Comparison of ENCODE assay signal across 19 mouse cellular contexts in genomic region chr16:32593283-32593805, GRCm38 (mm10). TPM values are rescaled to one million over a fixed set of nuclear protein-coding genes. Genes with fewer than 3 reads are reported as not detected.
DNase-seq lines count a peak whose midpoint lies in the region; ATAC-seq and TF ChIP-seq lines count a peak whose summit lies in the region.
"Had no signal": no experiment of that assay in that cellular context is flagged by ENCODE, and none has a peak within 500 bp of the region (broad histone marks: within the 10 kb centered on the region; RNA-seq: fewer than 3 reads in every experiment).

No protein-coding gene starts in this region.

- ATAC-seq in heart, embryonic 16.5 days (replicated peaks; ENCODE audit: extremely low read depth, insufficient read depth, low FRiP score) = no peak
- no peak for ATAC-seq in heart, embryonic 12.5 days (ENCODE audit: insufficient number of reproducible peaks, low FRiP score)
- ATAC-seq in lung, postnatal 0 days = peak; percentile 33
- ATAC-seq: forebrain, embryonic 13.5 days; forebrain, postnatal 0 days; hindbrain, embryonic 16.5 days had no signal

- 79% methylated on average over 5 of the region's 5 CpGs for WGBS in heart, embryonic 16.5 days
- 90% methylated on average over 5 of the region's 5 CpGs for WGBS in heart, embryonic 12.5 days
- 70% methylated on average over 5 of the region's 5 CpGs for WGBS in lung, postnatal 0 days
- 74% methylated on average over 5 of the region's 5 CpGs for WGBS in lung, adult 2 months
- 73% methylated on average over 5 of the region's 5 CpGs for WGBS in thymus, adult 2 months

- H3K4me3 ChIP-seq in heart, embryonic 16.5 days (ENCODE audit: low read length) = no peak overlapping the region
- H3K4me3 ChIP-seq in heart, embryonic 12.5 days = no peak overlapping the region
- no peak overlapping the region for H3K4me3 ChIP-seq in lung, postnatal 0 days (ENCODE audit: low read depth, low read length)
- no peak overlapping the region for H3K4me3 ChIP-seq in lung, adult 2 months (replicated peaks; ENCODE audit: extremely low read depth, low read depth, low read length)
- H3K4me3 ChIP-seq in thymus, adult 2 months (ENCODE audit: control insufficient read depth, insufficient read depth, low read length) = no peak overlapping the region
- H3K4me3 ChIP-seq: embryonic facial prominence, embryonic 10.5 days; forebrain, embryonic 13.5 days; gastrocnemius, adult 2 months; hindbrain, embryonic 12.5 days had no signal

- no peak for TF ChIP-seq POLR2A in lung, adult 2 months (IDR thresholded peaks at IDR 0.05; ENCODE audit: borderline replicate concordance, extremely low read depth, low read depth, low read length)
- TF ChIP-seq POLR2A in thymus, adult 2 months (IDR thresholded peaks at IDR 0.05; ENCODE audit: control insufficient read depth, extremely low read depth, insufficient read depth, low read length, poor library complexity) = no peak

- H3K4me2 ChIP-seq in heart, embryonic 16.5 days (ENCODE audit: low read depth, low read length) = no peak overlapping the region
- no peak overlapping the region for H3K4me2 ChIP-seq in heart, embryonic 12.5 days
- no peak overlapping the region for H3K4me2 ChIP-seq in lung, postnatal 0 days (replicated peaks; ENCODE audit: low read depth, low read length)
- H3K4me2 ChIP-seq: forebrain, embryonic 13.5 days; hindbrain, embryonic 12.5 days had no signal

- TF ChIP-seq EP300 in lung, postnatal 0 days (IDR thresholded peaks at IDR 0.05) = no peak

- H3K4me1 ChIP-seq in heart, embryonic 16.5 days (ENCODE audit: control insufficient read depth, insufficient read depth, low read length) = peaks cover 6% of the 10 kb centered on the region
- H3K4me1 ChIP-seq in heart, embryonic 12.5 days (replicated peaks) = peaks cover 7% of the 10 kb centered on the region
- H3K4me1 ChIP-seq in lung, postnatal 0 days (ENCODE audit: insufficient read depth, low read depth, low read length) = no peaks in the 10 kb centered on the region
- H3K4me1 ChIP-seq in lung, adult 2 months (ENCODE audit: control insufficient read depth, insufficient read depth, low read length) = peaks cover 2% of the 10 kb centered on the region; the same call in 1 of the 2 replicates
- H3K4me1 ChIP-seq in thymus, adult 2 months (replicated peaks; ENCODE audit: control insufficient read depth, insufficient read depth, low read length) = peaks cover 21% of the 10 kb centered on the region
- H3K4me1 ChIP-seq: forebrain, embryonic 13.5 days; hindbrain, embryonic 12.5 days had no signal

- H3K27me3 ChIP-seq in heart, embryonic 16.5 days (ENCODE audit: control insufficient read depth, insufficient read depth, low read length) = no peaks in the 10 kb centered on the region
- H3K27me3 ChIP-seq in heart, embryonic 12.5 days (replicated peaks) = no peaks in the 10 kb centered on the region
- no peaks in the 10 kb centered on the region for H3K27me3 ChIP-seq in lung, postnatal 0 days (replicated peaks; ENCODE audit: insufficient read depth, low read length)
- no peaks in the 10 kb centered on the region for H3K27me3 ChIP-seq in thymus, adult 2 months (ENCODE audit: control insufficient read depth, insufficient read depth, low read length)
- H3K27me3 ChIP-seq: forebrain, embryonic 13.5 days; hindbrain, embryonic 12.5 days had no signal

- DNase-seq in lung, postnatal 0 days (ENCODE audit: low spot score) = peak; percentile 30
- DNase-seq in lung, adult 2 months = no peak
- no peak for DNase-seq in thymus, adult 2 months
- DNase-seq in thymus, postnatal 36 days = no peak
- DNase-seq in naive thymus-derived CD4-positive, alpha-beta T cell, adult 2 months (ENCODE audit: low read depth) = peak; percentile 23
- no peak for DNase-seq in frontal cortex, postnatal 14 days (ENCODE audit: low spot score in 2 of 2)
- DNase-seq: adrenal gland, postnatal 14 days; cerebellum, adult 18-20 months; cerebellum, adult 9-11 months; forebrain, postnatal 0 days; gastrocnemius, adult 2 months; gastrocnemius, postnatal 25 days; heart, postnatal 4 days had no signal

- no peak for TF ChIP-seq CTCF in lung, postnatal 0 days (IDR thresholded peaks at IDR 0.05)
- no peak for TF ChIP-seq CTCF in lung, adult 2 months (IDR thresholded peaks at IDR 0.05; ENCODE audit: insufficient read depth, low read length)
- TF ChIP-seq CTCF in thymus, adult 2 months (IDR thresholded peaks at IDR 0.05; ENCODE audit: borderline replicate concordance, control insufficient read depth, extremely low read depth, insufficient read depth, low read length, poor library complexity) = no peak

- no peaks in the 10 kb centered on the region for H3K36me3 ChIP-seq in heart, embryonic 16.5 days (ENCODE audit: control insufficient read depth, insufficient read depth)
- H3K36me3 ChIP-seq in heart, embryonic 12.5 days = no peaks in the 10 kb centered on the region
- no peaks in the 10 kb centered on the region for H3K36me3 ChIP-seq in lung, postnatal 0 days (ENCODE audit: insufficient read depth, low read length)
- H3K36me3 ChIP-seq in thymus, adult 2 months (ENCODE audit: control insufficient read depth, insufficient read depth, low read length) = no peaks in the 10 kb centered on the region
- H3K36me3 ChIP-seq: embryonic facial prominence, embryonic 10.5 days; hindbrain, embryonic 12.5 days had no signal

- peak overlapping the region; percentile 32; the same call in 1 of the 2 replicates for H3K27ac ChIP-seq in heart, embryonic 16.5 days (ENCODE audit: low read length)
- no peak overlapping the region for H3K27ac ChIP-seq in heart, embryonic 12.5 days (ENCODE audit: poor library complexity, severe bottlenecking)
- peak overlapping the region; percentile 33; the same call in 1 of the 2 replicates for H3K27ac ChIP-seq in lung, postnatal 0 days (ENCODE audit: low read length)
- peak overlapping the region; percentile 70 for H3K27ac ChIP-seq in thymus, adult 2 months (ENCODE audit: control insufficient read depth, insufficient read depth, low read length)
- H3K27ac ChIP-seq: embryonic facial prominence, embryonic 10.5 days; forebrain, embryonic 13.5 days; gastrocnemius, adult 2 months; hindbrain, embryonic 12.5 days had no signal

- H3K9ac ChIP-seq in heart, embryonic 16.5 days (ENCODE audit: low read length) = no peak overlapping the region
- H3K9ac ChIP-seq in heart, embryonic 12.5 days = no peak overlapping the region
- no peak overlapping the region for H3K9ac ChIP-seq in lung, postnatal 0 days (replicated peaks; ENCODE audit: low read depth)
- H3K9ac ChIP-seq: forebrain, embryonic 13.5 days; forebrain, postnatal 0 days; hindbrain, embryonic 12.5 days had no signal

- H3K9me3 ChIP-seq in heart, embryonic 16.5 days (replicated peaks; ENCODE audit: control insufficient read depth, low read length) = no peaks in the 10 kb centered on the region
- H3K9me3 ChIP-seq in heart, embryonic 12.5 days (replicated peaks) = no peaks in the 10 kb centered on the region
- no peaks in the 10 kb centered on the region for H3K9me3 ChIP-seq in lung, postnatal 0 days (ENCODE audit: low read length)
- H3K9me3 ChIP-seq: embryonic facial prominence, embryonic 10.5 days; forebrain, embryonic 13.5 days; hindbrain, embryonic 12.5 days had no signal

RNA-seq across cellular contexts. Expression of gene Tfrc, which starts 15.4 kb away (rescaled TPM):
- polyA plus RNA-seq in heart, embryonic 16.5 days (2015; fragmentation: Nextera tagmentation; extraction: Ambion mirVana) = 49.2 and 53.8 TPM in 2 replicates
- 52.5 and 58.2 TPM in 2 replicates for polyA plus RNA-seq in heart, embryonic 12.5 days (2016; fragmentation: Nextera tagmentation; extraction: Ambion mirVana)
- 14.6 and 16.0 TPM in 2 replicates for polyA plus RNA-seq in lung, postnatal 0 days (2015; fragmentation: Nextera tagmentation; extraction: Ambion mirVana)
- polyA plus RNA-seq in lung, adult 2 months (2012; rRNA removed) = 7.5 and 12.8 TPM in 2 replicates
- 11.7 and 14.2 TPM in 2 replicates for polyA plus RNA-seq in thymus, adult 2 months (2012; rRNA removed)

RNA-seq across cellular contexts. Expression of gene Tnk2, which starts 50.3 kb away (rescaled TPM):
- 9.0 and 9.5 TPM in 2 replicates for polyA plus RNA-seq in heart, embryonic 16.5 days (2015; fragmentation: Nextera tagmentation; extraction: Ambion mirVana)
- 6.7 and 8.4 TPM in 2 replicates for polyA plus RNA-seq in heart, embryonic 12.5 days (2016; fragmentation: Nextera tagmentation; extraction: Ambion mirVana)
- polyA plus RNA-seq in lung, postnatal 0 days (2015; fragmentation: Nextera tagmentation; extraction: Ambion mirVana) = 19.8 and 22.4 TPM in 2 replicates
- 107 and 119 TPM in 2 replicates for polyA plus RNA-seq in lung, adult 2 months (2012; rRNA removed)
- polyA plus RNA-seq in thymus, adult 2 months (2012; rRNA removed) = 479 and 508 TPM in 2 replicates

Comparison
In these comparisons a context has a peak if more than half of its experiments do, and no peak if none do; other contexts are left out.
1. DNase-seq: peak in lung, postnatal 0 days (single experiment) and naive thymus-derived CD4-positive, alpha-beta T cell, adult 2 months (single experiment); none in lung, adult 2 months (single experiment), thymus, adult 2 months (single experiment), thymus, postnatal 36 days (0 of 2) and frontal cortex, postnatal 14 days (0 of 2).